Mouse (Mus musculus): ENCODE measurements at regions not wholly inside any gene's neighbourhood (a gene's known extent, or its start where the extent isn't known, plus 50 kb on each side); places are given as distances from the start of the nearest gene placed in this dataset.
"Not testable (repeated sequence)": the region's sequence is repeated elsewhere in the genome, so short reads cannot be mapped to it uniquely, and the experiment has no call there.

- no peak for DNase-seq
Measured at GRCm38 (mm10) chr16:25478300-25478699, 191.7 kb downstream of the Tprg start.

GRCm38 (mm10) chr16:25483831-25484254 is 197.2 kb downstream of the Tprg start:
- DNase-seq: no peak

GRCm38 (mm10) chr16:25485007-25485406 is 198.4 kb downstream of the Tprg start:
- DNase-seq: no peak

- DNase-seq: no peak
Measured at GRCm38 (mm10) chr16:25486477-25487094, 197.0 kb upstream of the Trp63 start.

- DNase-seq: no peak
Measured at GRCm38 (mm10) chr16:25490847-25491246, 192.7 kb upstream of the Trp63 start.

- DNase-seq: no peak
Measured at GRCm38 (mm10) chr16:25494153-25494552, 189.4 kb upstream of the Trp63 start.

GRCm38 (mm10) chr16:25495586-25496196 is 187.9 kb upstream of the Trp63 start:
- no peak for DNase-seq

GRCm38 (mm10) chr16:25504829-25505228 is 178.7 kb upstream of the Trp63 start:
- DNase-seq: no peak

GRCm38 (mm10) chr16:25517114-25517868 is 166.3 kb upstream of the Trp63 start:
- no peak for DNase-seq

- not testable (repeated sequence) for DNase-seq
Measured at GRCm38 (mm10) chr16:25523141-25523540, 160.4 kb upstream of the Trp63 start.

GRCm38 (mm10) chr16:25523621-25524020 is 159.9 kb upstream of the Trp63 start:
- no peak for DNase-seq

GRCm38 (mm10) chr16:25527850-25528249 is 155.7 kb upstream of the Trp63 start:
- no peak for DNase-seq

- DNase-seq: no peak
Measured at GRCm38 (mm10) chr16:25528313-25528712, 155.2 kb upstream of the Trp63 start.

GRCm38 (mm10) chr16:25529681-25530080 is 153.9 kb upstream of the Trp63 start:
- no peak for DNase-seq

GRCm38 (mm10) chr16:25531761-25532336 is 151.7 kb upstream of the Trp63 start:
- no peak for DNase-seq

- DNase-seq: no peak
Measured at GRCm38 (mm10) chr16:25532519-25533205, 150.9 kb upstream of the Trp63 start.

GRCm38 (mm10) chr16:25533206-25533580 is 150.4 kb upstream of the Trp63 start:
- peak; percentile 6 for DNase-seq

GRCm38 (mm10) chr16:25536550-25536949 is 147.0 kb upstream of the Trp63 start:
- no peak for DNase-seq

- no peak for DNase-seq
Measured at GRCm38 (mm10) chr16:25549542-25550110, 133.9 kb upstream of the Trp63 start.

GRCm38 (mm10) chr16:25557181-25557580 is 126.4 kb upstream of the Trp63 start:
- DNase-seq: no peak

GRCm38 (mm10) chr16:25580216-25580615 is 103.3 kb upstream of the Trp63 start:
- no peak for DNase-seq

- no peak for DNase-seq
Measured at GRCm38 (mm10) chr16:25584337-25585069, 99.1 kb upstream of the Trp63 start.

Measured in right cerebral cortex, postnatal 14 days (tissue).